Mouse (Mus musculus) bone marrow, adult 2 months (tissue): ENCODE results near the gene Ssbp4.

Experiments used
- CTCF ChIP-seq: fragments of 200-500 bp; IDR thresholded peaks from 2 replicates; pipeline ENCODE4 v1.5.1; 2011; ENCODE audit warnings: low read length, control low read depth; ENCODE audit not compliant: control insufficient read depth, insufficient read depth
- POLR2A ChIP-seq: fragments of 200-500 bp; IDR thresholded peaks from 2 replicates; pipeline ENCODE4 v1.6.1; 2011; ENCODE audit warnings: low read depth, mild to moderate bottlenecking, control low read depth, low read length, borderline replicate concordance; ENCODE audit not compliant: control insufficient read depth

DNA sequence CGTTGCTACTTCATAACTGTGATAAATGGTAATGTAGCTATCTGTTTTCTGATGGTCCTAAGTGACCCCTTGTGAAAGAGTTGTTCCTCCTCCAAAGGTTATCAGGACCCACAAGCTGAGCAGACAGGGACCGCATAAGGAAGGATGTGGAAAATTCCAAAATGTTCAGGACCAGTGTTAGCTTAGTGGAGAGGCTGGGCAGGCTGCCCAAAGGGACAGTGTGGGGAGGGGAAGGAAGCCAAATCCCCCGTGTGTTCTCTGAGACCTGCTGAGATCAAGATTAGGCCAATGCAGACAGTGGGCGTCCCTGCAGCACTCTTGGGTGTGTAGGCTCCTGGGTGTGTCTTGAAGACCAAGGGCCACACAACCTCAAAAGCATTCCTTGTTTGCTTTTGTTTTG, 33.8 kb downstream of the Ssbp4 start:
- TF ChIP-seq POLR2A (no peak), CTCF (no peak)
